Mouse (Mus musculus) embryonic facial prominence, embryonic 13.5 days (tissue): ENCODE measurements around the gene Sec22a. TPM values are rescaled to one million over a fixed set of nuclear protein-coding genes. Genes with fewer than 3 reads are reported as not detected.

Experiments used
- ATAC-seq: fragments of 200-750 bp; cut with Nextera tagmentation; 2 replicates; pipeline ENCODE4 v1.8.0; 2017; ENCODE audit warnings: low read depth; ENCODE audit not compliant: insufficient number of reproducible peaks, insufficient read depth, low FRiP score, low TSS enrichment
- H3K27ac ChIP-seq: fragments of 300-500 bp; sonication (generic); 2 replicates; pipeline ENCODE4 v1.5.1; 2015; ENCODE audit warnings: moderate library complexity, mild to moderate bottlenecking, inconsistent platforms
- H3K27me3 ChIP-seq: fragments of 300-500 bp; sonication (generic); 2 replicates; pipeline ENCODE4 v1.6.1; 2015; ENCODE audit warnings: mild to moderate bottlenecking, inconsistent platforms
- H3K36me3 ChIP-seq: fragments of 300-500 bp; sonication (generic); 2 replicates; pipeline ENCODE4 v1.6.1; 2015; ENCODE audit warnings: mild to moderate bottlenecking, inconsistent platforms
- H3K4me1 ChIP-seq: fragments of 300-500 bp; sonication (generic); 2 replicates; pipeline ENCODE4 v1.6.1; 2015; ENCODE audit warnings: inconsistent platforms
- H3K4me2 ChIP-seq: fragments of 300-500 bp; sonication (generic); 2 replicates; pipeline ENCODE4 v1.6.1; 2015; ENCODE audit warnings: moderate library complexity, mild to moderate bottlenecking, inconsistent platforms
- H3K4me3 ChIP-seq: fragments of 300-500 bp; sonication (generic); 2 replicates; pipeline ENCODE4 v1.5.1; 2015; ENCODE audit warnings: mild to moderate bottlenecking, inconsistent platforms
- H3K9ac ChIP-seq: fragments of 300-500 bp; sonication (generic); 2 replicates; pipeline ENCODE4 v1.6.1; 2015; ENCODE audit warnings: mild to moderate bottlenecking, inconsistent platforms
- H3K9me3 ChIP-seq: fragments of 300-500 bp; sonication (generic); 2 replicates; pipeline ENCODE4 v1.6.1; 2016; ENCODE audit warnings: inconsistent platforms
- WGBS: fragments of 180-500 bp; shearing (Covaris S2); methylation state at CpG from one replicate; pipeline ENCODE4 v1.1.7; 2015; ENCODE audit warnings: mixed read lengths; 5-methylcytosine and 5-hydroxymethylcytosine counted together
- polyA plus RNA-seq: library from polyadenylated mRNA; unstranded; fragments of >200 nt; fragmentation: Nextera tagmentation; extraction: Ambion mirVana; gene quantifications from 2 replicates; pipeline ENCODE4 v1.2.1, GENCODE M21; 2015

The Sec22a gene
- polyA plus RNA-seq, 1 experiment from 2014 or later, result 54.4 TPM

- H3K27ac ChIP-seq, result no peak overlapping the region
- no peaks in the 10 kb centered on the region for H3K4me1 ChIP-seq
- no peak overlapping the region for H3K9ac ChIP-seq
- 0 out of 2 replicates have a peak, but pooled peaks cover 18% of the 10 kb centered on the region for H3K36me3 ChIP-seq
- no peak overlapping the region for H3K4me2 ChIP-seq
- ATAC-seq, result no peak
- no peaks in the 10 kb centered on the region for H3K9me3 ChIP-seq
- no peak overlapping the region for H3K4me3 ChIP-seq
- WGBS, result 92% methylated on average over 5 of the region's 5 CpGs
- H3K27me3 ChIP-seq, result no peaks in the 10 kb centered on the region
Observed at GRCm38 (mm10) chr16:35287244-35287643, 76.5 kb downstream of the Sec22a start.

GRCm38 (mm10) chr16:35285821-35286220, 77.9 kb downstream of the Sec22a start:
- no peak for ATAC-seq
- Histone ChIP-seq H3K9me3 (no peaks in the 10 kb centered on the region), H3K27me3 (no peaks in the 10 kb centered on the region), H3K9ac (no peak overlapping the region), H3K27ac (no peak overlapping the region), H3K36me3 (0 out of 2 replicates have a peak, but pooled peaks cover 18% of the 10 kb centered on the region), H3K4me1 (no peaks in the 10 kb centered on the region), H3K4me3 (no peak overlapping the region), H3K4me2 (no peak overlapping the region)
- 70% methylated on average over 9 of the region's 9 CpGs for WGBS

- Histone ChIP-seq H3K27ac (no peak overlapping the region), H3K4me1 (no peaks in the 10 kb centered on the region), H3K4me2 (no peak overlapping the region), H3K27me3 (no peaks in the 10 kb centered on the region), H3K9ac (no peak overlapping the region), H3K9me3 (no peaks in the 10 kb centered on the region), H3K4me3 (no peak overlapping the region), H3K36me3 (0 out of 2 replicates have a peak, but pooled peaks cover 19% of the 10 kb centered on the region)
- ATAC-seq, result no peak
- WGBS, result 77% methylated on average over 2 of the region's 2 CpGs
Observed at GRCm38 (mm10) chr16:35282456-35282855, 81.3 kb downstream of the Sec22a start.

- Histone ChIP-seq H3K4me1 (peaks cover 13% of the 10 kb centered on the region), H3K4me2 (no peak overlapping the region), H3K36me3 (peaks cover 20% of the 10 kb centered on the region; the same call in 1 of the 2 replicates), H3K9me3 (no peaks in the 10 kb centered on the region), H3K4me3 (no peak overlapping the region), H3K27me3 (no peaks in the 10 kb centered on the region; the same call in 1 of the 2 replicates), H3K27ac (no peak overlapping the region), H3K9ac (no peak overlapping the region)
- no peak for ATAC-seq
- WGBS, result 83% methylated on average over 6 of the region's 6 CpGs
Observed at GRCm38 (mm10) chr16:35278166-35278565, 85.6 kb downstream of the Sec22a start.

GRCm38 (mm10) chr16:35272417-35272816, 91.3 kb downstream of the Sec22a start:
- Histone ChIP-seq H3K4me1 (peaks cover 23% of the 10 kb centered on the region), H3K9me3 (no peaks in the 10 kb centered on the region), H3K27ac (no peak overlapping the region), H3K27me3 (no peaks in the 10 kb centered on the region; the same call in 1 of the 2 replicates), H3K4me3 (no peak overlapping the region), H3K36me3 (peaks cover 7% of the 10 kb centered on the region; the same call in 1 of the 2 replicates), H3K9ac (no peak overlapping the region), H3K4me2 (no peak overlapping the region)
- WGBS, result 40% methylated on average over 4 of the region's 4 CpGs
- no peak for ATAC-seq

GRCm38 (mm10) chr16:35271572-35271971, 92.1 kb downstream of the Sec22a start:
- Histone ChIP-seq H3K36me3 (peaks cover 7% of the 10 kb centered on the region; the same call in 1 of the 2 replicates), H3K27me3 (no peaks in the 10 kb centered on the region; the same call in 1 of the 2 replicates), H3K27ac (no peak overlapping the region), H3K4me1 (peaks cover 23% of the 10 kb centered on the region), H3K4me2 (no peak overlapping the region), H3K9me3 (no peaks in the 10 kb centered on the region), H3K9ac (no peak overlapping the region), H3K4me3 (no peak overlapping the region)
- ATAC-seq, result no peak
- 37% methylated on average over 4 of the region's 4 CpGs for WGBS

- H3K9ac ChIP-seq, result no peak overlapping the region
- peaks cover 23% of the 10 kb centered on the region for H3K4me1 ChIP-seq
- H3K27me3 ChIP-seq, result no peaks in the 10 kb centered on the region; the same call in 1 of the 2 replicates
- ATAC-seq, result no peak
- H3K4me2 ChIP-seq, result no peak overlapping the region
- no peaks in the 10 kb centered on the region for H3K9me3 ChIP-seq
- 77% methylated on average over 6 of the region's 6 CpGs for WGBS
- peaks cover 7% of the 10 kb centered on the region; the same call in 1 of the 2 replicates for H3K36me3 ChIP-seq
- no peak overlapping the region for H3K27ac ChIP-seq
- H3K4me3 ChIP-seq, result no peak overlapping the region
Observed at GRCm38 (mm10) chr16:35270945-35271344, 92.8 kb downstream of the Sec22a start.

GRCm38 (mm10) chr16:35270353-35270934, 93.3 kb downstream of the Sec22a start:
- Histone ChIP-seq H3K4me3 (no peak overlapping the region), H3K4me1 (peaks cover 23% of the 10 kb centered on the region), H3K9me3 (no peaks in the 10 kb centered on the region), H3K36me3 (0 out of 2 replicates have a peak, but pooled peaks cover 7% of the 10 kb centered on the region), H3K27me3 (no peaks in the 10 kb centered on the region; the same call in 1 of the 2 replicates), H3K27ac (no peak overlapping the region), H3K9ac (no peak overlapping the region), H3K4me2 (no peak overlapping the region)
- WGBS, result 40% methylated on average over 10 of the region's 10 CpGs
- ATAC-seq, result no peak

Other genes with a start within 250 kb of the Sec22a start
- gene Adcy5, start 209.0 kb downstream of the Sec22a start, polyA plus RNA-seq, result 3.0 and 3.9 TPM in 2 replicates
- 33.3 and 35.1 TPM in 2 replicates for gene Pdia5, start 127.0 kb upstream of the Sec22a start, polyA plus RNA-seq
- gene Sema5b, start 177.2 kb upstream of the Sec22a start, polyA plus RNA-seq, result 5.0 and 5.8 TPM in 2 replicates